Mouse (Mus musculus): ENCODE results near the gene Pax5.

The Pax5 gene

DNA sequence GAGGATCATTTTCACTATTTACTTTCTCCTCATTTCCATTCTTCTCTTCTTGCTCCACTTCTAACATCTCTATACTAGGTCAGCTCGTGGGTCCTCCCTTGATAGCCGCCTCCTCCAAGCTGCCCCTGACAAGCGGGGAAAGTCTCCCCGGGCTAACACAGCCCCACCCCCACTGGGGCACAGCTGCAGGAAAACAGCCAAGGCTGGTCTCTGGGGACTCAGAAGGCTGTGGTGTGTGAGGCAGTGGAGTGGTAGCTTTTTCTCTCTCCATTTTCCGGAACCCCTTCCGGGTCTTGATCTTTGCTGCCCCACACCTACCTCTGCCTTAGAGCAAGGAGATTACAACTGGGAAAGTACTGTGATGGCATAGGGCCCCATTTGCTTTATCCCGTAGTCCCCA lies 4.3 kb downstream of the Pax5 start:
- no peak for DNase-seq (ENCODE audit: low read depth, low spot score)

DNA sequence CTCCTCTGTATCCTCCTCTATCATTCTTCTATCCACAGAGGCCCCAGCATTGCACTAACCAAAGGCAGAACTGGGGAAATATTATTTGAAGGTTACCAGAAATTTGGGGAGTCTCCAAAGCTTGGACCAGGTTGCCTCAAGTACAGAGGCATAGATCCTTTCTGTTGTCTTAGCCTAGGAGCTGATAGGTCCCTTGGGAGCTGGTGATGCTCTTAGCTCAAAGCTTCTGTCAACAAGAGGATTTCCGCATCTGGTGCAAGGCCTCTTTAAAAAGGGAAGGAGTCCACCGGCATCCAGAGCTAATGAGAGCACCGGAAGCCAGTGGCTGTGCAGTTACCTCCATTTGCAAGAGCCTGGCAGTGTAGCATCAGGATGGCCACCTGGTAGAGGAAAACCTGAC lies 5.1 kb downstream of the Pax5 start:
- no peak for DNase-seq (ENCODE audit: low read depth, low spot score)

DNA sequence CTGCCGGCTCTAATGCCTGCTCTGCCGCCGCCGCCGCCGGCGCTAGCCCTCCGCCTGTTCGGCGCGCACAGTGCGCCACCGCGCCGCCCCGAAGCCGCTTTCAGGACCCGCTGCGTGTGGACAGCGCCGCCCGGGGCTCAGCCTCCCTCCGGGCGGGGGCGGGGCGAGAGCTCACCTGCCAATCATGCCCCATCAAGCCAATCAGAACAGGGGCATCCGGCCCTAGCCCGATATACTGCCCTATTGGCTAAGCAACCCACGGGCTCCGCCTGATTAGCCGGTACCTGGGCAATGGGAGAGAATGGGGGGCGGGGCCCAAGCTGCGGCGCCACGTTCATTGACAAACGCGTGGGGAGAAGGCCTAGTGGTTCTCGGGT lies 5.9 kb downstream of the Pax5 start:
- DNase-seq (ENCODE audit: low read depth, low spot score) = peak; percentile 75

DNA sequence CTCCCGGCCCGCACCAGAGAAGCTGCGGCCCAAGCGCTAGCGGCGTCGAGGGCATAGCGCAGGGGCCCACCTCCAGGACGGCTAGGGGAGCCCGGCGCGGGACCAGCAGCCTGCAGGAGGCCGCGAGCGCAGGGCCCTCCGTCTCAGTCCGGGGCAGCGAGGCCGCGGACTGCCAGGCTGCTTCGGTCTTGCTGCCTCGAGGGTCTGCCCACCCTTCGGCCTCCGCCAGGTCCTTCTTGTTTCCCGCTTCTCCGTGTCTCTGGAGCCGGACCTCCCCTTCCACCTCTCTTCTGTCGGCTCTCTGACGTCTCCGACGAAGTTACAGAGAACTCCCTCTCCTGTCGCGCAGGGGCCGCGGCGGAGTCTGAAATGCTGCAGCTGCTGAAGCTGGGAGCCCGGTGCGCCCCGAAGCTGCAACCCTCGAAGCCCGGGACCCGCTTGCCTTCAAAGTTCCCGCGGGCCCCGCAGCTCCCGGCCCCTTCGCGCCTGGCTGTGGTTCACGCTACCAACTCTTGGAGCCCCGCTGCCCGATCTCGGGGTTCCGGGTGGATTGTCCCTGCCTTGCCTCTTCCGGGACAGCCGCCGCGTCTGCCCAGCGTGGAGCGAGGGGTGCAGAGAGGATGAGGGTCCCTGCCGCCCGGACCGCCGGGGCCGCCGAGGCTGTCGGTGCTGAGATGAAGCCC lies 6.5 kb downstream of the Pax5 start:
- no peak for DNase-seq (ENCODE audit: low read depth, low spot score)

DNA sequence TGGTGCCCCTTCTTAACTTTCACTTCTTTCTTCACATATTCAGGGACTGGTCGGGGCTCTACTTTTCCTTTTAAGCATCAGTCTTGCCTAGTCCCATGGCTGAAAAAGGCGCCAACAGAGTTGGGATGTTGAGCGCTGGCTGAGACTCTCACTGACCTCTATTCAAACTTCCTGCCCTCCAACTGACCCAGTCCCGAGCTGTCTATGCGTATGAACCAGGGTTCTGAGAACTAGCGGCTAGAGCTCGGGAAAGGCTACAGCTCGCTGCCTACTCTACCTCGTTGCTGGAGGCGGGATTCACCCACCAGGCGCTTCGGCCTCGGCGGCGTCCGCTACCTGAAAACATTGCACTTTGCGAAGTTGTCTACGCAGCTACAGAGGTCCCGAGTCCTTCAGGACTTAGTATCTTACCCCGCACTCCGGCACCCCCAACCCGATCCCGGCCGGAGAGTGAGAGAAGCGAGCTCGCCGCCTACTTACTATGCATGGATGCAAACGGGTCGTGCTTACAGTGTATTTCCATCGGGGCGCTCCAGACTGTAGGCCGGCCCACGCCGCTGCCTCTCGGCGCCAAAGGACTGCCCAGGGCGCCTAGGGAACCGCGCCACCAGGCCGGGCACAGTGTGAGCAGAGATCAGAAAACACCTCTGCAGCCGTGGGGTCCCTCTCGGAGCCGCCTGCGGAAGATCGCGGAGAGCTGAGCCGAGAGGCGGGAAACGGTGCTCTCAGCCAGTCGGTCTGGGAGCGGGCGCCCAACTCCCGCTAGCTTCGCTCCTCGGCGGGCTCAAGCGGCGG lies 7.2 kb downstream of the Pax5 start:
- DNase-seq (ENCODE audit: low read depth, low spot score) = no peak

DNA sequence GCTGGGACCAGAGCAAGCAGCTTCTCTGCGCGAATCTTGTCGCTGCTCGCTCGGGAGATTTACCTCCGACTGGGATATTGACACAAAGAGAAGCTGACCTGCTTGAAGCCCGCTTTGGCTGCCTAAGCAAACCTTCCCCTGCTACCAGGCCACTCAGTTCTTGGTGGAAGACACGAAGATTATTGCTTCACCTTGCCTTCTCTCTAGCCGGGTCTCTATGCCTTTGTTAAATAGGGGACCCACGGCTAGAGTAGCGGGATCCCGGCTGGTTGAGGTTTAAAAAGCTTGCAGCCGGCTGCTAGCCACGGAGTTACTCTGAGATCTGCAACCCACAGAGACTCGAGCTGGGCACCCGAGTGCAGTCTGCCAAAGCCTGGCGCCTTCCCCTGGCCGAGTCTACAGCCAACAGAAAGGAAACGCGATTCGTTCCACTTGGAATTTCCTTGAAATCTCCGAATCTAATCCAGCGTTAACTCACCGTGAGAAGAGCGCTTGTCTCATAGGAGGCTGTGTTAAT lies 8.2 kb downstream of the Pax5 start:
- DNase-seq (ENCODE audit: low read depth, low spot score) = no peak

DNA sequence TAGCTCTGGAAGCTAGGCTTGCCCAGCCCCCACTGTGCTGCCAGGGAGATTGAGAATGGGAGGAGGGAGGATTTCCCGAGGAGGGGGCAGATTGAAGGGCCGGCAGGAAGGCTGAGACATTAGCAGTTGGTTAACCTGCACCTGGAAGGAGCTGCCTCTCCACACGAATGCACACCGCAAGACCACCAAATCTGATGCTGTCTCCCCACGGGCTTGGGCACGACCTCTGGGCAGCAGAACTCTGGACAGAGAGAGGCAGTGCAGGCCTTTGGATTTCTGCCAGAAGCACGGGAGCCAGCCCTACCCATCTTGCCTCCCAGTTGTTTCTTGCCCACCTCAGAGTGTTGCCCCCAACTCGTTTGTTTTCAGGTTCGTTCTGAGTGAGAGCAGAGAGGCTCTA lies 8.8 kb downstream of the Pax5 start:
- DNase-seq (ENCODE audit: low read depth, low spot score) = no peak

DNA sequence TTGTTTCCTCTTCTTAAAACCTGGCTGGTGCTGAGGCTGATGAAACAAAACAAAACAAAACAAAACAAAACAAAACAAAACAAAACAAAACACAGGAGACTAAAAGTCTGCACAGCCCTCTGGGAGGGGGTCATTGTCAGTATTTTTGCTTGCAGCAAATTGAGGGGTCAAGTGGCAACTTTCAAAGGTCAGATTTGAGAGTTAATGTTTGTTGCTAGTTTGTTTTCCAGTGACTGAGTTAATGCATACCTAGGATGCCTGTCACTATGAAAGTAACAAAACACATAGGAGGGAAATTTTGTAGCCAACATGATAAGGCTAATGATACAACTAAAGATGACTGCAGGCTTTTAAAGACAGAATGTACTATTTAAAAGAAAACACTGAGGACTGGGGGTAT lies 13.6 kb downstream of the Pax5 start:
- DNase-seq (ENCODE audit: low read depth, low spot score) = no peak

DNA sequence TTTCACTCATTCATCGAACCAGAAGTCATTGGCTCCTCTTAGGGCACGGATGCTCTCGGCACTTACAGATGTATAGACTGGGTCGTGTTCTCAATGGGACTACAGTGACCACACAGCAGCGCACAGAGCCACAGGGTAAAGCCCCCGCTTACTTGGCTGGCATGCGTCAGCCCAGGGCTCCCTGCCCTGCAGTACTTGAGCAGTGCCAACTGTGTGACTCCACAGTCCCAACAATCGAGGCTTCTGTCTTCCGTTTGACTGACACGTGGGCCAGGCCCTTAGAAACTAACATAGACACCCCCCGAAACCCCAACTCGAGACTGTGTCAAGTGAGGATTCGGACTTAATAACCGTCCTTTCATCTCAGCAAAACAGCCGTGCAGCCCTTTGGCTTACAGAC lies 15.9 kb downstream of the Pax5 start:
- no peak for DNase-seq (ENCODE audit: low read depth, low spot score)

DNA sequence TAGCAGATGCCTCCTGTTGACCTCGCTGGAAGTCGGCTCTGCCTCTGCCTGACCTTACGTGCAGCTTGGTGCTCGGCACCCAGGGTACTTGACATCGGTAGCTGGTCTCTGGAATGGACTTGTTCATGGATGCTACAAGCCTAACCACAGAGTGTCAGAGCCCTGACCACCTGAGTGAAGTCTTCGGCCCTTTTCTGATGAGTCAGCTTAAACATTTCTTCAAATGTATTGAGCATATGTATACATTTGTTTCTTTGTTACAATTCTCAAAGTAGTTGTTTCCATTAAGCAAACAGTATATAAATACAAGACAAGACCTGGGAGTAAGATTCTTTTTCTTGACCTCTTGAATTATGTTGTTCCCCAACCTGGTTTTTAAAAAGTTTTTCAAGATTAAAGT lies 24.7 kb downstream of the Pax5 start:
- DNase-seq (ENCODE audit: low read depth, low spot score) = no peak

DNA sequence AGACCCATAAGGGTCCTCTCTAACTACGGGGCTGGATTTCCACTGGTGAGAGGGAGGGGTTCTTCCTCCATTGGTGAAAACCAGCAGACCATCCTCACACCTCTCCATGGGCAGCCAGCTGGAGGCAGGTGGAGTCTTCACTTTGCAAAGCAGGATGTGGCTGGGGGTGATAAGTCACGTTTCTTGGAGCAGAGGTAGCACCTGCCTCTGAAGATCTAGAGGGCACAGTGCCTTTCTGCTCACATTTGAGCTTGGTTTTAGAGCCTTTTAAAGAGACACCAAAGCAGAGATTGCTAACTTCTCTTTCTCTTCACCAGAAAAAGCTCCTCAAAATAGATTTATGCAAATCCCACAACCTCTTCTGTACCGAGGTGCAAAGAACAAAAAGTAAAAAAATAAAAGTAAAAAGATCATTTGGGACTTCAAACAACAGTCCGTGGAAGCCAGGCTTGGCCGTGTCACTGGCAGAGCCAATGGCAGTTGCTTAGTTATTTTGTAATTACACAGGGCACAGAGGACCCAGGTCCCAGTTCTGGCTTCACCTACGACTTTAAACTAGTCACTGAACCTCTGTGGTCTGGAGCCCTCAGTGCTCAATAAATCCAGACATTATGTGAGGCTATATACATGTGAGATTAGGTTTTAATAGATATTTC lies 29.9 kb downstream of the Pax5 start:
- no peak for DNase-seq (ENCODE audit: low read depth, low spot score)

DNA sequence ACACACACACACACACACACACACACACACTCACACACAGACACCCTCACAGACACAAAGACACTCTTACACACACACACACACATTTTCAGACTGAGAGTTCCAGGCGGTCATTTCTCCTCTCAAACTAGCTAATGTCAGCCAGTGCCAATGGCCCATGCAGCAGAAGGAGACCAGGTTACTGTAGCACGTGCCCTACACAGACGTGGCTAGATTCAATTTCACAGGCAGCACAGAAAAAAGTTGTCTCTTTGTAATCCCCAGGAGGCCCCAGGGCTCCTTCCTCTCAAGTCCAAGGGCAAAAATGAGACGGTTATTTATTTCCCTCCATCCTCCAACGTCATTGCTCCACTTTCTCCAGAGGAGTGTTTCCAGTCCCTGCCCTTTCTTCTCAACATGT lies 31.6 kb downstream of the Pax5 start:
- no peak for DNase-seq (ENCODE audit: low read depth, low spot score)

DNA sequence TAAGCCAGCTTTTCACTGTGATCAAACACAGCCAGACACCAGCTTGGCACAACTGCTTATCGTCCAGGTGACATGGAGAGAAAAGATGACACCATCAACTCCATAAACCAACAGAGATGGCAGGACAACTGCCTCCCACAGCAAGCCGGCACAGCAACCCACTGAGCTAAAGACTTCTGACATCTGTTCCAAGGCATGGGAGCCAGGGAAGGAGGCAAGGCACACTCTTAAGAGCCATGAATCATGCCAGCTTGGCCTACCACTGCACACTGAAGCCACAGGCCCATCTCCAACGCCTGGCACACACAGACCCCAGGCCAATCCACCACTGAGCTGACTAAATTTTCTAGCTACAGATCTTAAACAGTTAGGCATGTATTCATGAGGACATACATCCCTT lies 32.3 kb downstream of the Pax5 start:
- DNase-seq (ENCODE audit: low read depth, low spot score) = no peak

DNA sequence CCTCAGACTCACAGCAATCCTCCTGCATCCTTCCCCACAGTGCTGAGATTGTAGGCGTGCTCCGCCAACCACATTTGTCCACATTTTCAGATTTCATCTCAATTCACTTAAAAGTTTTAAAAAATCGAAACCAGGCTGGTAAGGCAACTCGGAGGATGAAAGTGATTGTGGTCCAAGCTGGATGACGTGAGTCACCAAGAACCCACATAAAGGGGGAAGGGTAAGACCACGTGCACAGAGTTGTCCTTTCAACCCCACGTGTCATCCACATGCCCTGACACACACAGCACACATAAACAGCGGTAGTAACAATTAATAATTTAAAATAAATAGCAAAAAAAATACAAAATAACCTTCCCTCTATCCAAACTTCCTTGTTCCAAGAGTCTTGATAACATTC lies 35.3 kb downstream of the Pax5 start:
- peak; percentile 59 for DNase-seq (ENCODE audit: low read depth, low spot score)

DNA sequence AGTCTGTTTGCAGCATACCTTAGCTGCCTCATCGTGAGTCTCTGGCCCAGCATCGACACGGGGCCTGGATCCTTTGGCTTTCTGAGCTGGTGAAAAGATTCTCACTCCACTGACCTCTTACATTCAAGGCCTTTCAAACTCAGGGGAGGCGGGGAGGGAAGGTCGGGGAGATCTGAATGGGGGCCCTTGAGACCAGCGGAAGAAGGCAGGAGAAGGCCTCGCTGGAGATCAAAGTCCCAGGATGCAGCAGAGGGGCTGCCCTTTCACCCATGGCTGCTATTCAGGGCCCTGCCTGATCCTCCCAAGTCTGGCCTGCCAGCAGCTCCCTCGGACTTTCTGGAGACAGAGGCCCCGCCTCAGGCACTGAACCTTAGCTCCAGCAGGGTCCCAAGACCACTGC lies 36.6 kb downstream of the Pax5 start:
- no peak for DNase-seq (ENCODE audit: low read depth, low spot score)

DNA sequence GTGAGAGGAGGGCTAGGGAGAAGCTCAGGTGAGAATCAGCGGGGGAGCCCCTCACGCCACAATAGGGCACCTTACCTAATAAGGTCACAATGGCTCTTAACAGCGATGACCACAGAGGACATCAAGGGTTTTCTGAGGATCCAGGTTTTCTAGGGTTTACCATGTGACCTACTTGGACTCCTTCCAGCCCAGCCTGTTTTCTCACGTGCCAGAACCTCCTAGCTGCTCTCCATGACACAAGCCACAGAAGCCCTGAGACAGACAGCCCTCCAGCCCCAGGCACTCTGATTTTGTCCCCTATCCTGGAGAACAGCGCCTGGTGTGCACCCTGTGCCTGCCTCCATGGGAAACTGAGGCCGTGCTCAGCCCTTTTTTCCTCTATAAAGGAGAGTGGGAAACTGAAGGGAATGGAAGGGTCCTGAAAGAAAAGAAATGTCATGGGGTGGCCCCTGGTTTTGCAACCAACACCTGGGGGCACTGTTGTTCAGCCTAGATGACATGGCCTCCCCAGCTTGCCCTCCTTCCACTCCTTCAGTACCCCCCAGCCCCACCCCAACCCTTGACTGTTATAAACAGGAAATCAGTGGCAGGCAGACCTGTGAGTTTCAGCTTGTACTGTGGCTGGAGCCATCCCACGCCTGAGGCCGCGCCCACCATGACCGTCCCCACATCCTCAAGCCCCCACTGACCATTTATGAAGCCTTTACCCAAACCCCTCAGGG lies 37.9 kb downstream of the Pax5 start:
- peak; percentile 19 for DNase-seq (ENCODE audit: low read depth, low spot score)

DNA sequence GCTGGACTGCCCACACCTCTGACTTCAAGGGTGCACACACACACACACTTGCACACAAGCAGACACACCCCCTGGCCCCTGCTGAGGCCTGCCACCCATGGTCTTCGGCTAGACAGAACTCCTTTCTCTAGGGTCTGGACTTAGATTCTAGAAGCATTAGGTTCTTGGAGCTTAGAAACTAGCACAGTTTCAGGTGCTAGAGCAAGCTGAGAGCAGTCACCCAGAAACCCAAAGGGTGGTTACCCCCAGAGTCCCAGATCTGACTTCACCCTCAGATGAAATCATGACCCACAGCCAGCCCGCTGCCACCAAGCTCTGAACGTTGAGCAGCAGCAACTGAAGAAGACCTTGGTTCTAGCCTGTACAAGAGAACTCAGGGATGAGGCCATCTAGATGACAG lies 38.8 kb downstream of the Pax5 start:
- no peak for DNase-seq (ENCODE audit: low read depth, low spot score)

DNA sequence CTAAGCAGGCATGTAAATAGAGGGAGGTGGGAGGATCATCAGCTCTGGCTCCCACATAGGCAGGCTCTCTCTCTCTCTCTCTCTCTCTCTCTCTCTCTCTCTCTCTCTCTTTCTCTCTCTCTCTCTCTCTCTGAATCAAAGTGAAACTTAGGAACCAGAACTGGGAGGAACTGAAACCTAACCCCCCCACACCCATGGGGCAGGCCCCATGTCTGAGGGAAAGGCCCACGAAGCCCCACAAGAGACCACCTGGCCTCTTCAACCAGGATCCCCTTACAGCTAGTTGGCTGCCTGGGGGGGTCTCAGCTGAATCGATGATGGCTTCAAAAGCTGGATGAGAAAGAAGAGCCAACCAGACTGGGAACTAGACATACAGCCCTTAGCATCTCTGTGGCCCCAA lies 39.3 kb downstream of the Pax5 start:
- no peak for DNase-seq (ENCODE audit: low read depth, low spot score)

DNA sequence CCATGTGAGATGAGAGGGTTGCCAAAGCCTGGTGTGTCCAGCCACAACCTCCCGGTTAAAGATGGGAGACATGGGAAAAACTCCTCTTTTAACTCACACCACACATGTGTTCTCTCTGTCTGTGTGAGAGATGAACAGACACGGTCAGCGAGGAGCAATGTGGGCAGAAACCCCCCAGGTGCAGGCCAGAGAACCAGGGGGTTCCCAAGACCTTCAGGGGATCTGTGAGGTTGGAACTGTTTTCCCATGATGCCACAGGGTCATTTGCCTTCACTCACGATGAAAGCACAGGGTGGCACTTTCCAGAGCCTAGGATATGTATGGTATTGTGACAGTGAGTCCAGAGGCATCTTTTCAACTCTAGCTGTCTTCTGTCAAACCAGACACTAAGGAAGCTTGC lies 39.9 kb downstream of the Pax5 start:
- no peak for DNase-seq (ENCODE audit: low read depth, low spot score)

DNA sequence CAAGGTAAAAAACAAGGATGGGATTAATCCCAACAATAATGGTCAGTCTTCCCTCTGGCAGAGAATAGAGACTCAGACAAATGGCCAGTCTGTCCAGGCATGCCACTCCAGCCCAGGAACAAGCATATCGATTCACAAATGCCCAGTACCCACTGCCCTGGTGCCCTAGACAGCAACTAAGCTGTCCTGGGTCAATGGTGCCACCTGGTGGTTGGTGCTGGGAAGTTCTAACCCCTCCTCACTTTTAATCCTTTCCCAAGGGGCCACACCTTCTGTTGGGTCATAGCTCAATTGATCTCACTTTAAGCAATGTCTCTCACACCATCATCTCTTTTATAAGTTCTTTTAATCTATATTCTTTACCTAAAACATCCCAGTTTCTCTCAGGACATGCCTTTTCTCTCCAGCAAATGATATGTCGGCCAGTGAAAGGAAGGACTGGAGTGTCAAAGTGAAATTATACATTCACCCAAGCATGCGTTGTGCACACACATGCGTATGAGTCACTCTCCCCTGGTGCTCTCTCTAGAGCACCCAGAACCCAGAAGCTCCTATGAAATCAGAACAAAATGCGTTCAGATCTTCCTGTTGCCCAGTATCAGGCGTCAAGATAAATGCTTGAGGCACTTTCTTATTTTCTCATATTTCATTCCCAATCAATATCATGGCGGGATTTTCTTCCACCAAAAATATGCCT lies 40.7 kb downstream of the Pax5 start:
- DNase-seq (ENCODE audit: low read depth, low spot score) = peak; percentile 34

DNA sequence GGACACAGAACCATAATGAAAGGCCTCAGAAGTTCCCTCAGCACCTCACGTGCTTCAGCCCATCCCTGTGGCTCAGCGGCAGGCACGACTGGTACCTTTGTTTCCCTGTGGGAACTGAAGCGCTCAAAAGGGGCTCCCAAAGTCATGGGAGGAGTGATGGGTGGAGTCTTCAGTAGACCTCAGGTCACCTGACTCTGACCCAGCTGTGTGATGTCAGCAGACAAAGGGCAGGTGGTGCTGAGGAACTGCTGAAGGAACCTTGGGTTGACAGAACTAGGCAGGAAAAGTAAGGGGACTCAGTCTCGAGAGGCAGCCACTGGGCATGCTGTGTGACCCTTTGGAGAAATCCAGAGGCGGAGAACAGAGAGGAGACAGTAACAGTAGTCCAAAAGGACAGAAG lies 41.7 kb downstream of the Pax5 start:
- no peak for DNase-seq (ENCODE audit: low read depth, low spot score)

DNA sequence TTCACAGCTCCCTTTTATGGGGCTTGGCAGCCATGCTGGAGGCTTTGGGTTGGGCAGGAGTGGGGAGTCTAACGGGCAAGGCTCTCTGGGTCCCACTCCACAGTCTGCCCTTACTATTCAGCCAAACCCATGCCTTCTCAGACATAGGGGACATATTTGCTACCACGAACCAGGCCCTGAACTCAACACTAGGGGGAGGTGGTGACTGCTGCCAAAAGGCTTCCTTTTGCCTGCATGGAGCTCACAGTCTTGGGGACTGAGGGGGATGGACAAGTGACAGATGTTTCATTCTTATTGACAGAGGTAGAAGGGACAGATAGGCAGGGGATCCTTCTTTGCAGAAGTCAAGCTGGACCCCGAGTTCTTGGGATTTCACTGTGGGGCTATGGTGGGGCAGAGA lies 42.1 kb downstream of the Pax5 start:
- DNase-seq (ENCODE audit: low read depth, low spot score) = no peak
